Mouse (Mus musculus): ENCODE results near the gene Gm11084. TPM values are rescaled to one million over a fixed set of nuclear protein-coding genes. Genes with fewer than 3 reads are reported as not detected.

The Gm11084 gene
- polyA plus RNA-seq, 1 experiment: not detected

- H3K4me3 ChIP-seq (ENCODE audit: insufficient read depth, low read length): no peak overlapping the region
- H3K4me1 ChIP-seq (ENCODE audit: control insufficient read depth, insufficient read depth, low read length): peaks cover 16% of the 10 kb centered on the region
- TF ChIP-seq POLR2A (IDR thresholded peaks at IDR 0.05; ENCODE audit: borderline replicate concordance, low read depth, low read length) (no peak), CTCF (IDR thresholded peaks at IDR 0.05; ENCODE audit: low read depth, low read length) (no peak)
- no peak overlapping the region for H3K27ac ChIP-seq (ENCODE audit: insufficient read depth, low read depth, low read length)
Measured at GRCm38 (mm10) chr2:72965450-72965849, 21.1 kb downstream of the Gm11084 start.

- TF ChIP-seq POLR2A (IDR thresholded peaks at IDR 0.05; ENCODE audit: borderline replicate concordance, low read depth, low read length) (no peak), CTCF (IDR thresholded peaks at IDR 0.05; ENCODE audit: low read depth, low read length) (no peak)
- H3K27ac ChIP-seq (ENCODE audit: insufficient read depth, low read depth, low read length): no peak overlapping the region
- H3K4me3 ChIP-seq (ENCODE audit: insufficient read depth, low read length): no peak overlapping the region
- no peaks in the 10 kb centered on the region for H3K4me1 ChIP-seq (ENCODE audit: control insufficient read depth, insufficient read depth, low read length)
Measured at GRCm38 (mm10) chr2:72956415-72956814, 30.1 kb downstream of the Gm11084 start.

- H3K4me3 ChIP-seq (ENCODE audit: insufficient read depth, low read length): no peak overlapping the region
- no peak overlapping the region for H3K27ac ChIP-seq (ENCODE audit: insufficient read depth, low read depth, low read length)
- H3K4me1 ChIP-seq (ENCODE audit: control insufficient read depth, insufficient read depth, low read length): peaks cover 3% of the 10 kb centered on the region; the same call in 1 of the 2 replicates
- no peak for TF ChIP-seq POLR2A (IDR thresholded peaks at IDR 0.05; ENCODE audit: borderline replicate concordance, low read depth, low read length)
Measured at GRCm38 (mm10) chr2:72952979-72953378, 33.5 kb downstream of the Gm11084 start.

GRCm38 (mm10) chr2:72935937-72936336 is 50.6 kb downstream of the Gm11084 start:
- H3K4me1 ChIP-seq (ENCODE audit: control insufficient read depth, insufficient read depth, low read length): no peaks in the 10 kb centered on the region
- no peak overlapping the region for H3K27ac ChIP-seq (ENCODE audit: insufficient read depth, low read depth, low read length)
- no peak overlapping the region for H3K4me3 ChIP-seq (ENCODE audit: insufficient read depth, low read length)
- no peak for TF ChIP-seq POLR2A (IDR thresholded peaks at IDR 0.05; ENCODE audit: borderline replicate concordance, low read depth, low read length)
- no peak for TF ChIP-seq CTCF (IDR thresholded peaks at IDR 0.05; ENCODE audit: low read depth, low read length)

- Histone ChIP-seq H3K4me1 (ENCODE audit: control insufficient read depth, insufficient read depth, low read length) (no peaks in the 10 kb centered on the region), H3K27ac (ENCODE audit: insufficient read depth, low read depth, low read length) (no peak overlapping the region), H3K4me3 (ENCODE audit: insufficient read depth, low read length) (no peak overlapping the region)
- no peak for TF ChIP-seq POLR2A (IDR thresholded peaks at IDR 0.05; ENCODE audit: borderline replicate concordance, low read depth, low read length)
- no peak for TF ChIP-seq CTCF (IDR thresholded peaks at IDR 0.05; ENCODE audit: low read depth, low read length)
Measured at GRCm38 (mm10) chr2:72932186-72932585, 54.3 kb downstream of the Gm11084 start.

GRCm38 (mm10) chr2:72924981-72925380 is 61.5 kb downstream of the Gm11084 start:
- H3K27ac ChIP-seq (ENCODE audit: insufficient read depth, low read depth, low read length): no peak overlapping the region
- H3K4me1 ChIP-seq (ENCODE audit: control insufficient read depth, insufficient read depth, low read length): no peaks in the 10 kb centered on the region
- H3K4me3 ChIP-seq (ENCODE audit: insufficient read depth, low read length): no peak overlapping the region
- TF ChIP-seq POLR2A (IDR thresholded peaks at IDR 0.05; ENCODE audit: borderline replicate concordance, low read depth, low read length) (no peak), CTCF (IDR thresholded peaks at IDR 0.05; ENCODE audit: low read depth, low read length) (no peak)

Other genes starting within 250 kb of the Gm11084 start
- 65.5 and 72.8 TPM in 2 replicates for gene Sp3, start 6.3 kb downstream of the Gm11084 start, polyA plus RNA-seq (2012; ENCODE audit: insufficient read depth, insufficient read length, missing spikeins)
- gene Ola1, start 232.2 kb upstream of the Gm11084 start, polyA plus RNA-seq (2012; ENCODE audit: insufficient read depth, insufficient read length, missing spikeins): 60.5 and 62.8 TPM in 2 replicates

Data from bone marrow macrophage, adult 2 months (primary cell).